Mouse (Mus musculus): ENCODE measurements around the gene Gm49325.

The Gm49325 gene

DNA sequence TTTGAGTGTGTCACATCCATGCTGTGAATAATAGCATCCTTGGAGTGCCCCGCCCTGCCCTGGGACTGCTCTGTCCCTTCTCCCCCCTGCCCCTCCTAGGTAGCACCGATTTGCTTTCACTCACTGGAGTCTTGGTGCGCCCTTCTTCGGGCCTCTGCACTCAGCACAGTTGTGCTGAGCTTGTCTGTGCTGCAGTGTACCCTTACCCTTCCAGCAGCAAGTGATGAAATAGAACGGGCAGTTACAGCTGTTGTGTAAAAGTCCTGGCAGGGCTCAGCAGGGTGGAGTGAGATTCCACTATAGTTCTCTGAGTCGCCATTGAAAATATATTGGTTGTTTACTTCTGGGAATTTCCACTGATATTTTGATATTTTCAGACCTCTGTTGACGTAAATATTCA, 20.0 kb downstream of the Gm49325 start:
- DNase-seq (ENCODE audit: low spot score in 2 of 2), result no peak

DNA sequence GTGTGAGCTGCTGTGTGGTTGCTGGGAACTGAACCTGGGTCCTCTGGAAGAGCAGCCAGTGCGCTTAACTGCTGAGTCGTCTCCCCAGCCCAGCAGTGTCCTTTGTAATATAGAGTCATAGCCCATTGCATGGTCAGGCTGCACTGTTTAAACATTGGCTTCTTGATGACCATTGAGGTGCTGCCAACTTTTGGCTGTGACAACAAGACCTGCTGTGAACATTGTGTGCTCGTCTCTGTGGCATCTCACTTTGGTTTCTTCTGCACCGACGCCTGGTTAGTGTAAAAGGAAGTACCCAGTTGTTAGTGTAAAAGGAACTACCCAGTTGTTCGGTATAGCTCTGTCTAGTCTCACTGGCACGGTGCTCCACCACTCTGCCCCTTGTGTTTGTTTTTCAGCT, 20.6 kb downstream of the Gm49325 start:
- DNase-seq (ENCODE audit: low spot score in 2 of 2), result no peak

GRCm38 (mm10) chr10:77627497-77627896, 21.5 kb downstream of the Gm49325 start:
- DNase-seq (ENCODE audit: low spot score in 2 of 2), result peak; percentile 63 to 77

DNA sequence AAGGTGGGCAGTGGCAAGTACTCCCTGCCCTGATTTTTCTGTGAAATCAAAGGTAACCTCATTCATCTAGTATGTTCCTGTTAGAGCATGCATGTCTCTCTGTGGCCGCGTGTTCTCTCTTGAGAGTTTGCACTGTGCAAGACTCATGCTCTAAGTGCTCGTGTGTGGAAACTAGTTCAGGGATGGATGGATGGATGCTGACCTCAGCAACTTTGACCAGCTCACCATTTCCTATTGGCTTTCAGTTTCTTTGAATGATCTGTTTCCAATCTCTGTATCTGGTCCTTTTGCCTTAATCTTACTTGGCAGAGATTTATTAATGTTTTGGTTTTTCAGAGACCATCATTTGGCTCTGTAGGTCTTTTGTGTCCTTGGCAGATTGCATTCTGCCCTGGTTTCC, 23.2 kb downstream of the Gm49325 start:
- no peak for DNase-seq (ENCODE audit: low spot score in 2 of 2)

GRCm38 (mm10) chr10:77629970-77630369, 24.0 kb downstream of the Gm49325 start:
- DNase-seq (ENCODE audit: low spot score in 2 of 2), result peak in 1 of 2 experiments; percentile 12

- no peak for DNase-seq (ENCODE audit: low spot score in 2 of 2)
Observed at GRCm38 (mm10) chr10:77634016-77634415, 28.0 kb downstream of the Gm49325 start.

- DNase-seq (ENCODE audit: low spot score in 2 of 2), result no peak
Observed at GRCm38 (mm10) chr10:77634452-77635231, 28.6 kb downstream of the Gm49325 start.

GRCm38 (mm10) chr10:77636234-77636922, 30.4 kb downstream of the Gm49325 start:
- no peak for DNase-seq (ENCODE audit: low spot score in 2 of 2)

DNA sequence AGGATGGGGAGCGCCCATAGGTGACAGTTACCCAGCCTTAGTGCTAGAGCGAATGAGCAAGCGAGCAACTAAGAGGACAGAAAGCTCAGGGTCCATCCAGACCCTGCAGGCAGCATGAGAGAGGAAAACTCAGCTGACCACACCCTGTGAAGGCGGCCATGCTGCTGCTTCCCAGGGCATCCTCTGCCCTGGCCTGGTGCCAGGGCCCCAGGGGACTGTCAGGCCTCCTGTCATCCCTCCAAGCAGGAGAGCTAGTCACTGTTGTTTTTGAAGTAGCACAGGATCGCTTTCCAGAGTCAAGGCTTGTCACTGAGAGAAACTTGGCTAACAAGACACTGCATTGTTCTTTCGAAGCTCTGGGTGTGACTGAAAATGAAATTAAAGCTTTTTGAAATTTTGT, 33.0 kb downstream of the Gm49325 start:
- DNase-seq (ENCODE audit: low spot score in 2 of 2), result no peak

- no peak for DNase-seq (ENCODE audit: low spot score in 2 of 2)
Observed at GRCm38 (mm10) chr10:77643160-77643559, 37.2 kb downstream of the Gm49325 start.

DNA sequence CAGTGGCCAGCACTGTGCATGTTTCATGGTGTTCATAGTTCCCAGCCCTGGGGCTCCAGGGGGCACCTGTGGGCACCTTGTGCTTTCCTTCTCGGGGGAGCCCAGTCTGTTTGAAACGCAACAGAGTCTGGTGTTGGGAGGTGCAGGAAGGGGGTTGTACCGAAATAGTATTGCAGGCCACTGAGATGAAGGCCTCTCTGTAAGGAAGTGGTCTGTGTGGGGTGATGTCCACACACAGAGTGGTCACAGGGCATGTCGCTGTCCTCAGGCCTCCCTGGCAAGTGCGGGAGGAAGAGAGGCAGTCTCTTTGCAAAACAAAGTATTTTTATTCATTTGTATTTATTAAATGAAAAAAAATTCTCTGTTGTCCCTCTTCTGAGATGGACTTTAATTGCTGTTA, 39.6 kb downstream of the Gm49325 start:
- DNase-seq (ENCODE audit: low spot score in 2 of 2), result no peak

- no peak for DNase-seq (ENCODE audit: low spot score in 2 of 2)
Observed at GRCm38 (mm10) chr10:77647461-77647860, 41.5 kb downstream of the Gm49325 start.

DNA sequence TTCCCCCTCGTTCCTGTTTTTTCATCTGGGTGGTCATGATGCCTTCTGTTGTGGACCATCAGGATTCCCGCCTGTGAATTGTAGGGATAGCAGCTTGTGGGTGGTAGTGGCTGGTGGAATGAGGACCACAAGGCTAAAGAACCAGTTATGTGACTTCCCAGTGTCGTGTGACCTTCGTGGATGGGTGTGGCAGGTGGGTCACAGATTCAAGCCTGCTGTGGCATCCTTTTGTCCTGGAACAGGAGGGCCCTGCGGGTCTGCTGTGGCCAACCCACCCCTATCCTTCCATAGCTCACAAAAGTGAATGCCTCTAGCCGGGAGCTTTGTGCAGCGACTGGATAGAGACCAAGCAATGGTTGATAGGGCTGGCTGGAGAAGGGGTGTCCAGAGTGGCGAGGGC, 41.9 kb downstream of the Gm49325 start:
- no peak for DNase-seq (ENCODE audit: low spot score in 2 of 2)

- DNase-seq (ENCODE audit: low spot score in 2 of 2), result no peak
Observed at GRCm38 (mm10) chr10:77652046-77652445, 46.0 kb downstream of the Gm49325 start.

- DNase-seq (ENCODE audit: low spot score in 2 of 2), result no peak
Observed at GRCm38 (mm10) chr10:77658286-77658994, 52.4 kb downstream of the Gm49325 start.

GRCm38 (mm10) chr10:77663949-77664665, 58.1 kb downstream of the Gm49325 start:
- no peak for DNase-seq (ENCODE audit: low spot score in 2 of 2)

- DNase-seq (ENCODE audit: low spot score in 2 of 2), result no peak
Observed at GRCm38 (mm10) chr10:77666342-77666741, 60.3 kb downstream of the Gm49325 start.

- DNase-seq (ENCODE audit: low spot score in 2 of 2), result no peak
Observed at GRCm38 (mm10) chr10:77667402-77667801, 61.4 kb downstream of the Gm49325 start.

GRCm38 (mm10) chr10:77670710-77671109, 64.7 kb downstream of the Gm49325 start:
- no peak for DNase-seq (ENCODE audit: low spot score in 2 of 2)

GRCm38 (mm10) chr10:77671519-77671918, 65.5 kb downstream of the Gm49325 start:
- no peak for DNase-seq (ENCODE audit: low spot score in 2 of 2)

DNA sequence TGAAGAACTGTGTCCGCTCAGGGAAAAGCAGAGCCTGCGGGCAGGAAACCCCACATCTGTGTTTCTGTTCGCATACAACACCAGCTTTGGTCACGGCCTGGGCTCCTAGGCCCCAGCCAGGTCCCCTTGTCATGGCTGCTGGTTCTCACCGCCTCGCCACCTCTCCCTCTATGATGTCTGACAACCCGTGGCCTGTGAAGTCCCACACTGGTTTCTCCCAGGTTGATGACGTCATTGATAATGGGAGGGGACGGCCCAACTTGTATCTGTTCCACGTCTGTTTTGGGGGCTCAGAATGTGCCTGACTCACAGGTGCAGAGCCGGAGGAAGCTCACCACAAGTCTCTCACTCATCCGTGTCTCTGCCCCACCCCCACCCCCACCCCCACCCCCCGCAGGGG, 67.8 kb downstream of the Gm49325 start:
- peak in 1 of 2 experiments; percentile 13 for DNase-seq (ENCODE audit: low spot score in 2 of 2)

DNA sequence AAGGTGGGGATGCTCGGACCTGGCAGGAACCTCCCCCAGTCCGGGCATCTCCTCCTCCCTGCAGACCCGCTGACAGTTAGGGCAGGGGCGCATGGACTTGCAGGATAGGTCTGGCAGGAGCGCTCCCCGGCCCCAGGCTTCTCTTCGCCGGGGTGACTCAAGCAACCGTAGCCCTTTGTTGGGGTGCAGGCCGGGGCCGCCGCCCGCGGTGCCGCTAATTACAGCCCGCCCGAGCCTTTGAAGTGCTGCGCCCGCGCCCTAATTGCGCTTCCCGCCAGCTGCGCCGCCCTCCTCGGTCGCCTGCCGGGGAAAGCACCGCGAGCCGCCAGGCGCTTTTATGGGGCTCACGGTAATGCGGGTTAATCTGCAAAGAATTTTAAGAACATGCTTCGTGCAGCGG, 71.6 kb downstream of the Gm49325 start:
- DNase-seq (ENCODE audit: low spot score in 2 of 2), result peak in 1 of 2 experiments; percentile 14

Data from spleen, postnatal 14 days (tissue).